Mouse (Mus musculus) adrenal gland, postnatal 14 days (tissue): Measurements from ENCODE around the gene Sowahb. TPM values are rescaled to one million over a fixed set of nuclear protein-coding genes. Genes with fewer than 3 reads are reported as not detected.

Experiments
- DNase-seq: peaks from one replicate; pipeline ENCODE4 v3.0.0; 2021; ENCODE audit warnings: mixed read lengths
- total RNA-seq: library from RNA; stranded (reverse); gene quantifications from 2 replicates; pipeline ENCODE4 v1.2.3, GENCODE M21; 2021

Gene Sowahb
- total RNA-seq, 1 experiment from 2014 or later = 0.78 TPM

DNA sequence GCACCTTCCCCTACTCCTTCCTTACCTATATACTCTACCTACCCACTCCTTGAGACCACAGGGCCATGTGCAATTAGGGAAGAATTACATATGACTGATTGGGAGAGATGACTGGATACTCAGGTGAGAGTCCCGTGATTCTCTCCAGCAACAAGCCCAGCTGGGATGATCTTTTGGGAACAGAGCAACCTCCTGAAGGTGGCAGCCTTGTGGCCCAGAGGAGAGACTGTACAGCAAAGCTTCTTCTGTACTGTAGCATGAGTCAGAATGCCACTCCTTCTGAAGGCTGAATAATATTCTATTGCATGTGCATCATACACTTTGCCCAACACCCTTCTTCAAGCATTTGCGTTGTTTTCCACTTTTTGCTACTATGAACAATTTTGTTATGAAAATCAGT lies 42.2 kb downstream of the Sowahb start:
- no peak for DNase-seq

DNA sequence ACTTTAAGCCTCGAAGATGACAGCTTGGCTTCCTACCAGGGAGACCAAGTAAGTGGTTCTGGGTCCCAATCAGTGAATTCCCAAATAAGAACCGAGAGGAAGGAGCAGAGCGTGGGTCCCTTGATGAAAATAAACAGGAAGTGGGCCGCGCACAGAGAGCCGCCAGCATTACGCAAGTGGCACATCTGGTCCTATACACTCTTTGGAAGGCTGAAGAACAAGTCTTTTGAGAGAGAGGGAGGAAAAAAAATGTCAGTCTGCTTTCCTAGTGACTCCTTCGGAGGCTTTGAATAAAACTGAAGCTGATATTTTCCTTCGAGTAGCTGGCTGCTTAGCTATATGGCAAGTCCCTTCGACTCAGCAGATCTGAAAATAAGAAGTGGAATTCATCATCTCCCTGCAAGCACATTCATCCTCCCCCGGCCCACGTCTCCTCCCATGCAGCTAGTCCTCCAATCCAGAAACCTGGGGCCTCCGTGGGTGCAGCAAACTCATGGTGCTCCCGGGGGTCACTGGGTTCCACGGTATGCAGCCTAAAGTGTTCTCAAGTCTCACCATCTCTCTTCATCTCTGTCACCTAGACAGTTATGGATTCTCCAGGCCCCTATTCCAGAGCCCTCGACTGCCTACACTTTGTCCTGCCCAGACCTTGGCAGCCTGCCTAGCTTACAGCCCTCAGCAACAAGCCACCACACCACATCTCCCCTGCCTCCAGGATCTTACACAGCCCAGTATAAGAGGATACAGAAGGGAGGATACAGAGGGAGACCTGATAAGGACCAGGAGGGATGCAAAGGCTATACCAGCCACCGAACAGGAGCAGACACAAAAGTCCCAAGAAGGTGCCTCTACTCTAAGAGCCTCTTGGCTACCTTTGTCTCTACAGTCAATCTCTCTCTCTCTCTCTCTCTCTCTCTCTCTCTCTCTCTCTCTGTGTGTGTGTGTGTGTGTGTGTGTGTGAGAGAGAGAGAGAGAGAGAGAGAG lies 43.8 kb downstream of the Sowahb start:
- DNase-seq = no peak

DNA sequence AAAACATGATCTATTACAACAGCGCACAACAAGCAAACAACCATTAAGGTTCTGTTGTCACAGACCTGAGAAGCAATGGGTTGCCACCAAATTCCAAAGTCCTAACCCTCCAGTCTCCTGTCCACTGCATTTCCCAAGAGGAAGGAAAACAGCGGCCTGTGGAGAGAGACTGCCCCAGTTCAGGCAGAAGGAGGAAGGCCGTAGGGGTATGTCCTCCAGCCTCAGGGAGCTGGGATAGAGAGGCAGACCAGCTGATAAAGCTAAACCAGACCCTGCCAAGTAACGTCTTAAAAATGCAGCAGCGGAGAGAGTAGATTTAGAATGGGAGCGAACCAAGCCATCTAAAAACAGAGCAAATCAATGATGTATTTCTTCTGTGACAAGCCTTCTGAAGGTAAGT lies 44.8 kb downstream of the Sowahb start:
- no peak for DNase-seq

DNA sequence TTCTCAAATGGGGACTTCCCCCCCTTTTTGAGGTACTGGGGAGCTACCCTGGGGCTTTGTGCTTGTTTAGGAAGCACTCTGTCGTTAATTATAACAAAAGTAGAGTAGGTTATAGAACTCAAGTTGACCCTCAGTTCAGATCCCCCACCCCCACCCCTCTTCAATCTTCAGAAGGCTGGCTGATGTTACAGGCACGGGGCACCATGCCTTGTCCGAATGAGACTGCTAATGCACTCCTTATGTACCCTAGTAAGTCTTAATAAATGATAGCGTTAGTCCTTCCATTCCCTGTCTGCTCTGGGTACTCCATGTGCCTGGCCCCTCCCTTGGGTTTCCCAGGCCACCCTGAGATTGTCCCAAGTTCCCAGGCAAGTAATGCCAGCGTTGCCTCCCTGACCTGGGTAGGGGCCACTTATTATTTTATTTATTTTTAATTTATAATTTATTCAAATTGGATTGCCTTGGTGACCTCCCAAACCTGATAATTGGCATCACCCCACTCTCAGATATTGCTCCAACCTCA lies 46.3 kb downstream of the Sowahb start:
- DNase-seq = no peak

DNA sequence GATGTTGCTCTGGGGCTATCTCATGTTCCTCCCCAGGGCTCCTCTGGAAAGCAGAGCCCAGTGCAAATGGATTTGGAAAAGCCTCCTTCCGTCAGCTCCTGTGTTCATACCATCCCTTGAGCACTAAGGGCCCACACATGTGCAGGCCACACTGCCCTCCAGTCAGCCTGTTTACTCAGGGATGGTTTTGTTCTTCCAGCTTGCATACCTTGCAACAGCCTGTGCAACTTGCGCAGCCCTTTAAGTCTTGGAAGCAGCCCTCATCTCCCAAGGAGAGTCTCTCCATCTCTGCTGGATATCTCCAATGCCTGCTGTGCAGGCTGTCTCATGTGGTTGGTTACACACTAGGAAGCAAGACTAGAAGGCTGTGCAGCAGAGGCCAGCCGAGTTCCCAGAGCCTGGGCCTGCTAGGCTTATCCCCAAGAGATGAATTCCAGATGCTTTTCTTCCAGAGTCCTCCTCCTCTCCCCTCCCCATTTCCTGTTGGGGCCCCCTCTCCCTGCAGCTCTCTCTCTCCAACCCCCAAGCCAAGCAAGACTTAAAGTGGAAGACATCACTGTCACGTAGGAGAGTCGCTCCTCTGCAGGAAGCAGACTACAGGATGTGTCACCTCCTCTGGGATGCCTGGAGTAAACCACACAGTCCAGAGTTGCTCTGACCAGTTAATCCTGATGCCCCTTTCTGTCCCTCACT lies 47.2 kb downstream of the Sowahb start:
- no peak for DNase-seq

DNA sequence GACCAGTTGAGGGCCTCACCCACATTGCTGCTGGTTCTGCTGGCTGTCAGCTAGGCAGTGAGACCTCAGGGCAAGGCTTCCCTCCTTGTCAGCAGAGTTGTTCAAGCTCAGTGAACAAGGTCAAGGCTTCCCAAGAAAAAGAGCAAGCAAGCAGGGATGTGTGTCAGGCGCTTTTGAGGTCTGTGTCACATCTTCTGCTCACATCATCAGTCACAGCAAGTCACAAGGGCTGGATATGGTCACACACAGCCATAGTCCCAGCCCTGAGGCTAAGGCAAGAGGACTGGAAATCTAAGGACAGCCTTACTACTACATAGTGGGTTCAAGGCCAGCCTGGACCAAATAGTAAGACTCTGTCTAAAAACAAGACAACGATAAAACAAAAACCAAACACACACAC lies 50.0 kb downstream of the Sowahb start:
- peak; percentile 32 for DNase-seq

DNA sequence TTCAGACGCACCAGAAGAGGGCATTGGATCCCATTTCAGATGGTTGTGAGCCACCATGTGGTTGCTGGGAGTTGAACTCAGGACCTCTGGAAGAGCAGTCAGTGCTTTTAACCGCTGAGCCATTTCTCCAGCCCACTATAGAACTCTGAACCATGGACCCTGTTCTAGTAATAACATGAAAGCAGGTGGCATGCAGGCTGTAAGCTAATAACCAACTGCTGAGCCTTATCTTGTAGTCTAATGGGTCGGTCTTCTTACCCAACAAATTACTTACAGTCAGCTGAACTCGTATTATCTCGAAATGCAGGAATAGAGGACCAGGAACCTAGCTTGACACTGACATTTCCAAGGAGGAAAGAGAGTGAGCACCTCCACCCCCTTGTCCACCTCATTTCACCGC lies 50.5 kb downstream of the Sowahb start:
- no peak for DNase-seq

DNA sequence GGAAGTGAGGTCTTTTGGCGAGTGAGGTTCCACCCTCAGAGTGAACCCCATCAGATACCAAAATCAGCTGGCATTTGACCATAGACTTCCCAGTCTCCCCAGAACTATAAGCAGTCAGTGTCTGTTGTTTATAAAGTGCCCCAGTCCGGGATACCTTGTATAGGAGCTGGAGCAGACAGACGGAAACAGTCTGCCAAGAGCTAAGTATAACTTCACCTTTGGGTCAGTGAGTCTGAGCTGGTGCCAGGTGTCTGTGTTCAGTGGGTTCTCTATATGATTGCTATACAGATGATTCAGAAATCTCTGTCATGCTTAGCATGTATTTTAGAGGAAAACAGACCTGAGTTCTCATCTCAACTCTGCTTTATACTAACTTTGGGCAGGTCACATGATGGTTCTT lies 52.7 kb downstream of the Sowahb start:
- DNase-seq = no peak

Other genes starting within 250 kb of the Sowahb start
- gene Sept11, start 48.4 kb upstream of the Sowahb start, total RNA-seq = 56.7 and 59.4 TPM in 2 replicates
- gene Ccni, start 161.5 kb upstream of the Sowahb start, total RNA-seq = 240 and 262 TPM in 2 replicates
- gene 2010109A12Rik, start 161.5 kb upstream of the Sowahb start, total RNA-seq = 1.3 and 2.6 TPM in 2 replicates
- 35.7 and 42.1 TPM in 2 replicates for gene Ccng2, start 222.2 kb upstream of the Sowahb start, total RNA-seq